Mouse (Mus musculus): Measurements from ENCODE around the gene Cherp.

Gene Cherp

GRCm38 (mm10) chr8:72474826-72475546 lies at the start of gene Cherp:
TSS of gene Cherp (minus strand) at chr8:72475226.
- peak; percentile 99 for DNase-seq (ENCODE audit: low read depth, low spot score)

- peak; percentile 11 for DNase-seq (ENCODE audit: low read depth, low spot score)
These were observed 46.9 kb upstream of the Cherp start for GRCm38 (mm10) chr8:72521888-72522287.

- no peak for DNase-seq (ENCODE audit: low read depth, low spot score)
These were observed 42.5 kb upstream of the Cherp start for GRCm38 (mm10) chr8:72517421-72517988.

- DNase-seq (ENCODE audit: low read depth, low spot score), result no peak
These were observed 38.1 kb upstream of the Cherp start for GRCm38 (mm10) chr8:72513158-72513557.

GRCm38 (mm10) chr8:72512648-72513047 lies 37.6 kb upstream of the Cherp start:
- no peak for DNase-seq (ENCODE audit: low read depth, low spot score)

GRCm38 (mm10) chr8:72507505-72507904 lies 32.5 kb upstream of the Cherp start:
- no peak for DNase-seq (ENCODE audit: low read depth, low spot score)

GRCm38 (mm10) chr8:72504637-72505314 lies 29.8 kb upstream of the Cherp start:
- DNase-seq (ENCODE audit: low read depth, low spot score), result no peak

- DNase-seq (ENCODE audit: low read depth, low spot score), result no peak
These were observed 29.1 kb upstream of the Cherp start for GRCm38 (mm10) chr8:72504137-72504536.

GRCm38 (mm10) chr8:72500521-72500931 lies 25.5 kb upstream of the Cherp start:
- no peak for DNase-seq (ENCODE audit: low read depth, low spot score)

- no peak for DNase-seq (ENCODE audit: low read depth, low spot score)
These were observed 24.7 kb upstream of the Cherp start for GRCm38 (mm10) chr8:72499521-72500284.

GRCm38 (mm10) chr8:72498527-72498926 lies 23.5 kb upstream of the Cherp start:
- no peak for DNase-seq (ENCODE audit: low read depth, low spot score)

- no peak for DNase-seq (ENCODE audit: low read depth, low spot score)
These were observed 22.9 kb upstream of the Cherp start for GRCm38 (mm10) chr8:72497911-72498310.

GRCm38 (mm10) chr8:72496217-72496616 lies 21.2 kb upstream of the Cherp start:
- DNase-seq (ENCODE audit: low read depth, low spot score), result no peak

GRCm38 (mm10) chr8:72495411-72496111 lies 20.5 kb upstream of the Cherp start:
- DNase-seq (ENCODE audit: low read depth, low spot score), result no peak

GRCm38 (mm10) chr8:72493381-72493780 lies 18.4 kb upstream of the Cherp start:
- DNase-seq (ENCODE audit: low read depth, low spot score), result no peak

GRCm38 (mm10) chr8:72492622-72493081 lies 17.6 kb upstream of the Cherp start:
- peak; percentile 100 for DNase-seq (ENCODE audit: low read depth, low spot score)

GRCm38 (mm10) chr8:72491680-72492621 lies 16.9 kb upstream of the Cherp start, which contains the start of gene Slc35e1:
TSS of gene Slc35e1 (minus strand) at chr8:72492614.
- DNase-seq (ENCODE audit: low read depth, low spot score), result peak; percentile 59

GRCm38 (mm10) chr8:72491017-72491416 lies 16.0 kb upstream of the Cherp start:
- no peak for DNase-seq (ENCODE audit: low read depth, low spot score)

GRCm38 (mm10) chr8:72487014-72487413 lies 12.0 kb upstream of the Cherp start:
- DNase-seq (ENCODE audit: low read depth, low spot score), result no peak

Measured in A20 (cell line).